Mouse (Mus musculus) layer of hippocampus, postnatal 10 days (tissue): ENCODE data around the gene Stt3b. TPM values are rescaled to one million over a fixed set of nuclear protein-coding genes. Genes with fewer than 3 reads are reported as not detected.

ENCODE experiments used
- DNase-seq, 2 experiments: peaks; one replicate each; pipeline ENCODE4 v3.0.0; 2021; ENCODE audit warnings: low spot score in 2 of 2
- total RNA-seq, 2 experiments: library from RNA; stranded (reverse); gene quantifications; 2 replicates each; pipeline ENCODE4 v1.2.3; 2021

Stt3b gene
- total RNA-seq, 2 experiments from 2014 or later = 98.2 to 105 TPM

- DNase-seq = no peak
Measured at GRCm38 (mm10) chr9:115215830-115216701, 94.2 kb downstream of the Stt3b start.

DNA sequence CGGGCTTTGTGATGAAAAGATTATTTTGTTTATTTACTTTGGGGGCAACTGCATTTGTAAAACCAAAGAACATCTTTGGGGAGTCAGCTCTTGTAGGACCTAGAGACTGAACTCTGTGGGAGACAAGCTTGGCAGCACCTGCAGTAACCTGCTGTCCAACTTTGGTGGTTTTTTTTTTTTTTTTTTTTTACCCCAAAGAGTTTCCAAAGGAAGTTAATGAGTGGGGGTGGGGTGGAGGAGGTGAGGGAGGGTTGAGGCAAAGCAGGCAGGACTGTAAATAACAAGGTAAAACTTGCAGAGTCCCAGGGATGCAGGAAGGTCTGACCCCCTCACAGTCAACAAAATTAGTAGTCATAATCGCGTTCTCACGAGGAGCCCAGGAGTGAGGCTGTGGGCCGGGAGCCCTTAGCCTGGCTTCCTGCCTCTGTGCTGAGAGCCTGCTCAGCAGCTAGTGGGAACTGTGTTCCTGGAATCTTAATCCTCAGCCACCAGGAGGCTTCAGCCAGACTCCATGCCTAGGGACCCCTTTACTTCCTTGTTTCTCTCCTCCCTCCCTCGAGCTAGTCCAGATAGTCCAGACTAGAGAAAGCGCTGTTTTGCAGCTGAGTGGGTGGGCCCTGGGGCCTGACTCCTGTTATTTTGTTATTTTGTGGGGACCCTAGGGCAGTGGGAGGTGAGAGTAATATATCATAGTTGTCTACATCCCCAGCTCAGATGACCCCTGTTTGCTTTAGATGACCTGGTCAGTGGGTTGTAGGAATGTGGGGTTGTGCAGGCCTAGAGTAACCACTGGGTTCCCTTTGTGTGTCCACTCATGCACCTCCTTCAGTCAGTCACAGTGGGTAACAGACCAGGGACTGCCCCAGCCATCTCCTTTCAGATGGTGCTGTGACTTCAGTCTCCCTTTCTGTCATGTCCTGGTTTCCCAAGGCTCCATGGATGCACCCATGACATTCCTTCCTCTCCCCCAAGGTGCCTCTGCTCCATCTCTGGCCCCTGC lies 95.3 kb downstream of the Stt3b start:
- no peak for DNase-seq

DNA sequence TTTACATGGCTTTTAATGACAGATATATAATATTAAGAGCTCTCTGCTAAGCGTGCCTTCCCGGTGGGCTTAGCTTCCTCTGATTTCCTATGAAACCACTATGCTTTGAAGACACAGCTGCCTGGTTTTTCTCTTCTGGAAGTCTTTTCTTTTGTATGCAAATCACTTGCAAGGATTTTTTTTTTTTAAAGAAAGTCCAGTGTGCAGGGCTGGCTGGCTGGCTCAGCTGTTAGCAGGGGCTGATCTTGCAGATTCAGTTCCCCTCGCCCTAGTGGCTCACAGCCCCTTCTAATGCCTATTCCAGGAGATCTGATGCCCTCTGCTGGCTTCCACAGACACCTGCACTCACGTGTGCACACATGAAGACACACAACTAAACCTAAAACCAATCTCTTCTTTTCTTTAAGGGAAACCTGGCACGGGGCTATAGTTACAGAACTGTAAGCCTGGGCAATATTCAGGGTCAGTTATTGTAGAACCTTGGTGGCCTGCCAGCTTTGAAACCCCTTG lies 96.4 kb downstream of the Stt3b start:
- no peak for DNase-seq

DNA sequence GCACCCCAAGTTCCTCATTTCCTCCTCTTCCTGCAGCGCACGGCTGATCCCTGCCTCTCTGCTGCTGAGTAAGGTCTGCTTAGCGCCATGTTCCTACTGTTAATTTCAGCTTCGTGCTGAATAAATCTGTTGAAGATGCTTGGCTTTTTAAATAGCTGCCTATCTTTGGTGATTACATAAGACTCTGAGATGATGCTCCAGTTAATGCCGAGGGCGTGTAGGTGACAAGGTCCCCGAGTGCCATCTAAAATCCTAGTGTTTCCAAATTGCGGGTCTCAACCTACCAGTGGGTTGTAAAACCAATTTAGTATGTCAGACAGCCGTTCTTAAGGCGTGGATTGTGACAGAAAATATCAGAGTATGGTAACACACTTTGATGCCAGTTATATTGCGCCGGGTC lies 99.7 kb downstream of the Stt3b start:
- no peak for DNase-seq

- DNase-seq = no peak
Measured at GRCm38 (mm10) chr9:115209737-115210136, 100.5 kb downstream of the Stt3b start.

DNA sequence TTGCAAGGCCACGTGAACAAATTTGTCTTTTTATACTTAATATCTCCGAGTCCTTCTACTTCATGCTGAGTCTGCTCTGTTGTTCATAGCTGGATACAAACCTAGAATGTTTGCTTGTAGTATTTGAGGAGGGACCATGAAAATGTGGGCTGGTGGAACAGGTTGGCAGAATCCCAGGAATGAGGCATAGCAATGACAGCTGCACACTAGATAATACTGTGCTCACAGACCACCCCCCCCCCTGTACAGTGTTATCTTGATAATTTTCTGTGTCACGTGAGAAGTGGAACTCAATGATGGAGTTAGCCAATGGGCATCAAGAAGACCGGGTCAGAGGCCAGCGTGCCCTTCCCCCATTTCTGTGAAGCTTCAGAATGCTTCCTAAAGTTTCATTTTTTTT lies 104.0 kb downstream of the Stt3b start:
- DNase-seq = peak in 1 of 2 experiments; percentile 31

DNA sequence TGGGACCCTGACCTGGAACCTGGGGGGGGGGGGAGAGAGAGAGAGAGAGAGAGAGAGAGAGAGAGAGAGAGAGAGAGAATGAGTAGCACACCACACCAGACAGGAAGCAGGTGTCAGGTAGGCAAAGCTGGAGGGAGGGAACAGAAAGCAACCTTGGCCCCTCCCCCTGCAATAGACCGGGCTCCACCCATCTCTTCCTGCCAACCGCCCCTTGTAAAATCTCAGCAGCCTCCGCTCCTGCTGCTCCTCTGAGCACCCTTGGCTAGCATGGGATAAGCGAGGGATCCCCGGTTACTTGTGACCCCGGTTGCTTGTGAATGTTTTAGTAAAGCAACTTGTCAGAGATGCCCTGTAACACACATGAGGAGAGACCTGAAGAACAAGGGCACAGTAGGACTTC lies 104.7 kb downstream of the Stt3b start:
- no peak for DNase-seq

- no peak for DNase-seq
Measured at GRCm38 (mm10) chr9:115203136-115203535, 107.1 kb downstream of the Stt3b start.

DNA sequence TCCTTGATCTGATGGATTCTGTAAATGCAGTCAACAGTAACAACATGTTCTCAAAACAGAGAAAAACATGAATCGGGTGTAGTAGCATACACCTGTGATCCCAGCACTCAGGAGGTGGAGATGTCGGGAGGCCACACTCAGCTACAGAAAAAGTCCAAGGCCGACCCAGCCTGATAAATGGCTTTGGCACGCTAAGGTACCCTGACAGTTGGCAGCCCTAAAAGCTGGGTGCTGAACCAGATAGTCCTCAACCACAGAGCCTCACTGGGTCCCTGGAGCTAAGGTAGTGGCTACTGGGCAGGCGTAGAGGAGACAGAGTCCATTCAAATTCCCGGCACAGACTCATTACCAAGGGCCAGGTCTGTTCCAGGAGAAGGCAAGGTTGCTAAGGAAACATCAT lies 109.0 kb downstream of the Stt3b start:
- DNase-seq = no peak

GRCm38 (mm10) chr9:115200166-115200862 lies 109.9 kb downstream of the Stt3b start:
- no peak for DNase-seq

DNA sequence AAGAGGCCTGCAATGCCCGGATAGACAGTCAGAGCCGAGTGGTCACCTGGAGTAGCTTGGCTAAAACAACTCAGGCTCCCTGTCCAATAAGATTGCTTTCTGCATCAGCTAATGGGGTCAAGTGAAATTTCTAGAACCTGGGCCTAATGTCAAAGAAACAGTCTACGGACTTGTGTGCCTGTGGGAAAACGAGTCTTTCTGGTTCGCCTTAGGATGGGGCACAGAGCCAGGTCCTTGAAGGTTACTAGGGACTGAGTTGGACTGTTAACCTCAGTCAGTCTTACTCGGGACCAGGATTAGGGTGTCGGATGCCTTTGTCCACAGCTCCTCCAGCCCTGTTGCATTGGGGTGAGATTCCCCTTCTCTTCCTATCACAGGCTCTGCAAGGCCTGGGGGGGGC lies 113.1 kb downstream of the Stt3b start:
- no peak for DNase-seq

DNA sequence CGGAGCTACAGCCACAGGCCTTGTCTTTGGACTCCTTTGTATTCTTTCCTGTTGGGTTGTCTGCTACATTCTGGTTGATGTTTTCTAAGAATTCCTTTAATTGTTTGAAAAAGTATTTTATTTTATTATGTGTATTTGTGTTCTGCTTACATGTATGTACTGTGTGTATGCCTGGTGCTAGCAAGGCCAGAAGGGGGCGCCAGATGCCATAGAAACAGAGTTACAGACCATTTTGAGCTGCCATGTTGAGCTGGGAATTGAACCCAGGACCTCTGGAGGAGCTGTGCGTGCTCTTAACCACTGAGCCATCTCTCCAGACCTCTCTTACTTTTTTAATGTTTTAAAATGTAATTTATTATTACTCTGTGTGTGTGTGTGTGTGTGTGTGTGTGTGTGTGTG lies 117.3 kb downstream of the Stt3b start:
- DNase-seq = no peak
